Mouse (Mus musculus) lung, postnatal 25 days (tissue): ENCODE measurements around the gene Tspan9.

Source experiments
- DNase-seq: peaks from one replicate; pipeline ENCODE4 v3.0.0; 2022; ENCODE audit warnings: low spot score

Tspan9 gene

GRCm38 (mm10) chr6:128103874-128104273 lies 39.5 kb downstream of the Tspan9 start:
- no peak for DNase-seq

- DNase-seq = peak; percentile 90
Measured at GRCm38 (mm10) chr6:128102296-128102999, 40.9 kb downstream of the Tspan9 start.

GRCm38 (mm10) chr6:128099871-128100270 lies 43.5 kb downstream of the Tspan9 start:
- no peak for DNase-seq

GRCm38 (mm10) chr6:128099190-128099589 lies 44.2 kb downstream of the Tspan9 start:
- no peak for DNase-seq

- DNase-seq = no peak
Measured at GRCm38 (mm10) chr6:128096521-128096920, 46.9 kb downstream of the Tspan9 start.

- no peak for DNase-seq
Measured at GRCm38 (mm10) chr6:128095906-128096305, 47.5 kb downstream of the Tspan9 start.

GRCm38 (mm10) chr6:128095131-128095530 lies 48.3 kb downstream of the Tspan9 start:
- no peak for DNase-seq

- no peak for DNase-seq
Measured at GRCm38 (mm10) chr6:128093856-128094628, 49.4 kb downstream of the Tspan9 start.

GRCm38 (mm10) chr6:128092621-128093020 lies 50.8 kb downstream of the Tspan9 start:
- DNase-seq = no peak

GRCm38 (mm10) chr6:128091833-128092166 lies 51.6 kb downstream of the Tspan9 start:
- DNase-seq = no peak

- DNase-seq = peak; percentile 48
Measured at GRCm38 (mm10) chr6:128090985-128091832, 52.2 kb downstream of the Tspan9 start.

- DNase-seq = peak; percentile 64
Measured at GRCm38 (mm10) chr6:128089770-128090702, 53.4 kb downstream of the Tspan9 start.

GRCm38 (mm10) chr6:128088746-128089523 lies 54.5 kb downstream of the Tspan9 start:
- no peak for DNase-seq

- DNase-seq = no peak
Measured at GRCm38 (mm10) chr6:128085488-128086066, 57.8 kb downstream of the Tspan9 start.

GRCm38 (mm10) chr6:128083305-128083704 lies 60.1 kb downstream of the Tspan9 start:
- DNase-seq = no peak

- DNase-seq = no peak
Measured at GRCm38 (mm10) chr6:128081781-128082180, 61.6 kb downstream of the Tspan9 start.

GRCm38 (mm10) chr6:128081293-128081692 lies 62.1 kb downstream of the Tspan9 start:
- no peak for DNase-seq

- DNase-seq = no peak
Measured at GRCm38 (mm10) chr6:128079576-128080224, 63.7 kb downstream of the Tspan9 start.

- no peak for DNase-seq
Measured at GRCm38 (mm10) chr6:128078508-128078907, 64.9 kb downstream of the Tspan9 start.
